In the genomic region with DNA sequence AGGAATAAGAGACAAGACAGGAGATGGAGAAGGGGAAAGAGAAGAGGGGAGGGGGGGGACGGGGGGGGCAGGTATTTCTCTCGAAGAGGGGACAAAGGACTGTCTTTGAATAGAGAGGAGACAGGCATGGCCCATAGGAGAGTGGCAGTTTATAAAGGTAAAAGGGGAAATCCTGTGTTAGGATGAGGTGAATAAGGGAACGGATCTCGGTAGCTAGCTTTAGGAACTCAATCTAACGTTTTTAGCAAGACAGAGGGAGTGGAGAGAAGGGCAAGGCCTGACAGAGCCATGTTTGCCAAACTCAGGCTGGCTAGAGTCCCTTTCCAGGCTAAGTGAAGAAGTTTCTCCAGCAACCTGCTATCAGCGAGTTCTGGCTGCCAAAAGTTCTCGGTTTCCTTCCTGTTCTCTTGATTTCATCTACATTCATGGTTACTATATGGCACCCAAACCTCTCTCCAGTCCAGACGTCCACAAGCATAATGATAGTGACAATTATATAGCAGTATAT, we compare ENCODE assay signal across 8 mouse cellular contexts. TPM values are rescaled to one million over a fixed set of nuclear protein-coding genes. Genes with fewer than 3 reads are reported as not detected.
DNase-seq lines count a peak whose midpoint lies in the region; ATAC-seq and TF ChIP-seq lines count a peak whose summit lies in the region.

No protein-coding gene starts in this region.

- no peak for DNase-seq in lung, postnatal 14 days
- no peak for DNase-seq in left cerebral cortex, adult 2 months (ENCODE audit: extremely low spot score in 1 of 2, low spot score in 2 of 2)
- DNase-seq in urinary bladder, postnatal 36 days (ENCODE audit: low spot score in 2 of 2) = no peak
- no peak for DNase-seq in frontal cortex, postnatal 14 days (ENCODE audit: low spot score in 2 of 2)

- H3K4me2 ChIP-seq in lung, embryonic 16.5 days (ENCODE audit: low read depth, low read length) = peak overlapping the region; percentile 73
- H3K4me2 ChIP-seq in embryonic facial prominence, embryonic 13.5 days = peak overlapping the region; percentile 74
- peak overlapping the region; percentile 86 for H3K4me2 ChIP-seq in intestine, postnatal 0 days (replicated peaks; ENCODE audit: low read depth)
- peak overlapping the region; percentile 46 for H3K4me2 ChIP-seq in neural tube, embryonic 14.5 days (ENCODE audit: low read depth, low read length)

- peaks cover 6% of the 10 kb centered on the region for H3K4me1 ChIP-seq in lung, embryonic 16.5 days (replicated peaks; ENCODE audit: control insufficient read depth, insufficient read depth, low read length)
- H3K4me1 ChIP-seq in embryonic facial prominence, embryonic 13.5 days = peaks cover 9% of the 10 kb centered on the region
- no peaks in the 10 kb centered on the region for H3K4me1 ChIP-seq in intestine, postnatal 0 days (replicated peaks; ENCODE audit: control insufficient read depth, insufficient read depth, low read length)
- 0 out of 2 replicates have a peak, but pooled peaks cover 4% of the 10 kb centered on the region for H3K4me1 ChIP-seq in neural tube, embryonic 14.5 days (ENCODE audit: control insufficient read depth, insufficient read depth, low read length)

- intact Hi-C loops in left cerebral cortex, adult 2 months (cut with DNase I) = loop anchor here (2.0 kb wide), 2 partner anchors 22 to 42 kb away; partner anchors contain the start of genes Dhrs1, Nop9 and Tinf2

- 35% methylated on average over 8 of the region's 8 CpGs for WGBS in lung, embryonic 16.5 days
- WGBS in embryonic facial prominence, embryonic 13.5 days = 47% methylated on average over 8 of the region's 8 CpGs
- 48% methylated on average over 8 of the region's 8 CpGs for WGBS in intestine, postnatal 0 days
- 54% methylated on average over 8 of the region's 8 CpGs for WGBS in neural tube, embryonic 14.5 days

- H3K9me3 ChIP-seq in lung, embryonic 16.5 days (ENCODE audit: control insufficient read depth, low read length) = no peaks in the 10 kb centered on the region
- H3K9me3 ChIP-seq in embryonic facial prominence, embryonic 13.5 days = no peaks in the 10 kb centered on the region
- no peaks in the 10 kb centered on the region for H3K9me3 ChIP-seq in intestine, postnatal 0 days (ENCODE audit: control insufficient read depth)
- no peaks in the 10 kb centered on the region for H3K9me3 ChIP-seq in neural tube, embryonic 14.5 days (ENCODE audit: control insufficient read depth, low read length)

- 0 out of 2 replicates have a peak, but pooled peaks have one; percentile 1 for ATAC-seq in lung, embryonic 16.5 days (ENCODE audit: low read depth)
- ATAC-seq in embryonic facial prominence, embryonic 13.5 days (ENCODE audit: insufficient number of reproducible peaks, insufficient read depth, low FRiP score, low TSS enrichment, low read depth) = no peak
- no peak for ATAC-seq in intestine, postnatal 0 days
- peak; percentile 29 for ATAC-seq in neural tube, embryonic 14.5 days (ENCODE audit: low read depth)

- H3K4me3 ChIP-seq in lung, embryonic 16.5 days (ENCODE audit: low read length) = peak overlapping the region; percentile 88
- H3K4me3 ChIP-seq in embryonic facial prominence, embryonic 13.5 days = peak overlapping the region; percentile 84
- peak overlapping the region; percentile 78 for H3K4me3 ChIP-seq in intestine, postnatal 0 days (ENCODE audit: low read depth, low read length)
- peak overlapping the region; percentile 70 for H3K4me3 ChIP-seq in neural tube, embryonic 14.5 days (ENCODE audit: low read depth, low read length)
- H3K4me3 ChIP-seq in left cerebral cortex, adult 2 months = no peak overlapping the region

- H3K9ac ChIP-seq in lung, embryonic 16.5 days (ENCODE audit: low read length) = peak overlapping the region; percentile 90
- H3K9ac ChIP-seq in embryonic facial prominence, embryonic 13.5 days = peak overlapping the region; percentile 79
- H3K9ac ChIP-seq in intestine, postnatal 0 days (ENCODE audit: low read depth, low read length) = no peak overlapping the region
- peak overlapping the region; percentile 68 for H3K9ac ChIP-seq in neural tube, embryonic 14.5 days (replicated peaks; ENCODE audit: low read depth, low read length)

- H3K27me3 ChIP-seq in lung, embryonic 16.5 days (ENCODE audit: control insufficient read depth, insufficient read depth, low read depth, low read length) = no peaks in the 10 kb centered on the region
- H3K27me3 ChIP-seq in embryonic facial prominence, embryonic 13.5 days = no peaks in the 10 kb centered on the region
- H3K27me3 ChIP-seq in intestine, postnatal 0 days (replicated peaks; ENCODE audit: control insufficient read depth, insufficient read depth, low read length) = no peaks in the 10 kb centered on the region
- H3K27me3 ChIP-seq in neural tube, embryonic 14.5 days (ENCODE audit: control insufficient read depth, insufficient read depth, low read length) = no peaks in the 10 kb centered on the region

- peaks cover 12% of the 10 kb centered on the region for H3K36me3 ChIP-seq in lung, embryonic 16.5 days (ENCODE audit: control insufficient read depth, insufficient read depth, low read length)
- peaks cover 21% of the 10 kb centered on the region for H3K36me3 ChIP-seq in embryonic facial prominence, embryonic 13.5 days
- H3K36me3 ChIP-seq in intestine, postnatal 0 days (ENCODE audit: control insufficient read depth, insufficient read depth) = peaks cover 25% of the 10 kb centered on the region
- H3K36me3 ChIP-seq in neural tube, embryonic 14.5 days (ENCODE audit: control insufficient read depth, insufficient read depth, low read length) = peaks cover 15% of the 10 kb centered on the region

- no peak for TF ChIP-seq CTCF in intestine, postnatal 0 days (IDR thresholded peaks at IDR 0.05; ENCODE audit: low read depth)
- TF ChIP-seq CTCF in left cerebral cortex, adult 2 months (IDR thresholded peaks at IDR 0.05) = no peak

- H3K27ac ChIP-seq in lung, embryonic 16.5 days (ENCODE audit: low read length) = peak overlapping the region; percentile 88; the same call in 1 of the 2 replicates
- peak overlapping the region; percentile 71; the same call in 1 of the 2 replicates for H3K27ac ChIP-seq in embryonic facial prominence, embryonic 13.5 days
- no peak overlapping the region; the same call in 1 of the 2 replicates for H3K27ac ChIP-seq in intestine, postnatal 0 days (ENCODE audit: low read depth, low read length)
- H3K27ac ChIP-seq in neural tube, embryonic 14.5 days (ENCODE audit: low read depth, low read length) = no peak overlapping the region
- H3K27ac ChIP-seq in left cerebral cortex, adult 2 months = no peak overlapping the region

RNA-seq across cellular contexts. Expression of gene Rabggta, which starts 0.4 kb away (rescaled TPM):
- polyA plus RNA-seq in lung, embryonic 16.5 days (2015; fragmentation: Nextera tagmentation; extraction: Ambion mirVana) = 34.2 and 35.0 TPM in 2 replicates
- polyA plus RNA-seq in embryonic facial prominence, embryonic 13.5 days (2015; fragmentation: Nextera tagmentation; extraction: Ambion mirVana) = 27.6 and 32.2 TPM in 2 replicates
- polyA plus RNA-seq in intestine, postnatal 0 days (2015; fragmentation: Nextera tagmentation; extraction: Ambion mirVana) = 24.0 and 25.6 TPM in 2 replicates
- 47.1 and 59.2 TPM in 2 replicates for polyA plus RNA-seq in neural tube, embryonic 14.5 days (2014; fragmentation: Nextera tagmentation; extraction: Ambion mirVana)
- 10 to 100 TPM; 50.2 to 51.3 TPM for total RNA-seq in left cerebral cortex, adult 2 months (2021)

RNA-seq across cellular contexts. Expression of gene Tgm1, which starts 8.8 kb away (rescaled TPM):
- 3.2 and 6.0 TPM in 2 replicates for polyA plus RNA-seq in lung, embryonic 16.5 days (2015; fragmentation: Nextera tagmentation; extraction: Ambion mirVana)
- 4.5 and 4.7 TPM in 2 replicates for polyA plus RNA-seq in embryonic facial prominence, embryonic 13.5 days (2015; fragmentation: Nextera tagmentation; extraction: Ambion mirVana)
- 1.1 and 1.3 TPM in 2 replicates for polyA plus RNA-seq in intestine, postnatal 0 days (2015; fragmentation: Nextera tagmentation; extraction: Ambion mirVana)
- polyA plus RNA-seq in neural tube, embryonic 14.5 days (2014; fragmentation: Nextera tagmentation; extraction: Ambion mirVana) = 0.11 and 0.33 TPM in 2 replicates
- total RNA-seq in left cerebral cortex, adult 2 months (2021) = not detected

RNA-seq across cellular contexts. Expression of gene Dhrs1, which starts 23.0 kb away (rescaled TPM):
- polyA plus RNA-seq in lung, embryonic 16.5 days (2015; fragmentation: Nextera tagmentation; extraction: Ambion mirVana) = 88.5 and 95.0 TPM in 2 replicates
- 84.5 and 102 TPM in 2 replicates for polyA plus RNA-seq in embryonic facial prominence, embryonic 13.5 days (2015; fragmentation: Nextera tagmentation; extraction: Ambion mirVana)
- 466 and 476 TPM in 2 replicates for polyA plus RNA-seq in intestine, postnatal 0 days (2015; fragmentation: Nextera tagmentation; extraction: Ambion mirVana)
- polyA plus RNA-seq in neural tube, embryonic 14.5 days (2014; fragmentation: Nextera tagmentation; extraction: Ambion mirVana) = 73.6 and 75.5 TPM in 2 replicates
- total RNA-seq in left cerebral cortex, adult 2 months (2021) = 10 to 100 TPM; 76.5 to 88.8 TPM

RNA-seq across cellular contexts. Expression of gene Nop9, which starts 23.0 kb away (rescaled TPM):
- polyA plus RNA-seq in lung, embryonic 16.5 days (2015; fragmentation: Nextera tagmentation; extraction: Ambion mirVana) = 32.6 and 37.8 TPM in 2 replicates
- 35.5 and 47.6 TPM in 2 replicates for polyA plus RNA-seq in embryonic facial prominence, embryonic 13.5 days (2015; fragmentation: Nextera tagmentation; extraction: Ambion mirVana)
- 14.4 and 14.9 TPM in 2 replicates for polyA plus RNA-seq in intestine, postnatal 0 days (2015; fragmentation: Nextera tagmentation; extraction: Ambion mirVana)
- polyA plus RNA-seq in neural tube, embryonic 14.5 days (2014; fragmentation: Nextera tagmentation; extraction: Ambion mirVana) = 27.4 and 30.1 TPM in 2 replicates
- 10 to 100 TPM in 1 of 2 experiments, 1 to 10 TPM in 1; 9.6 to 12.9 TPM for total RNA-seq in left cerebral cortex, adult 2 months (2021)

RNA-seq across cellular contexts. Expression of gene Cideb, which starts 35.8 kb away (rescaled TPM):
- 1.0 and 1.5 TPM in 2 replicates for polyA plus RNA-seq in lung, embryonic 16.5 days (2015; fragmentation: Nextera tagmentation; extraction: Ambion mirVana)
- 0.18 and 1.2 TPM in 2 replicates for polyA plus RNA-seq in embryonic facial prominence, embryonic 13.5 days (2015; fragmentation: Nextera tagmentation; extraction: Ambion mirVana)
- 366 and 385 TPM in 2 replicates for polyA plus RNA-seq in intestine, postnatal 0 days (2015; fragmentation: Nextera tagmentation; extraction: Ambion mirVana)
- polyA plus RNA-seq in neural tube, embryonic 14.5 days (2014; fragmentation: Nextera tagmentation; extraction: Ambion mirVana) = not detected in 2 replicates
- 1 to 10 TPM; 2.5 to 2.7 TPM for total RNA-seq in left cerebral cortex, adult 2 months (2021)

Comparison
In these comparisons a context has a peak if more than half of its experiments do, and no peak if none do; other contexts are left out.
1. ATAC-seq: peak in lung, embryonic 16.5 days (single experiment) and neural tube, embryonic 14.5 days (single experiment); none in embryonic facial prominence, embryonic 13.5 days (single experiment) and intestine, postnatal 0 days (single experiment).
2. H3K27ac ChIP-seq: peak in lung, embryonic 16.5 days (single experiment) and embryonic facial prominence, embryonic 13.5 days (single experiment); none in intestine, postnatal 0 days (single experiment), neural tube, embryonic 14.5 days (single experiment) and left cerebral cortex, adult 2 months (single experiment).
3. Peak in every context shown above with its lines, with median percentiles within 50 percentile points of each other: H3K4me2 ChIP-seq.